Mouse (Mus musculus) G1E (cell line): Measurements from ENCODE around the gene Nmbr.

Source experiments
- CTCF ChIP-seq: IDR thresholded peaks from 2 replicates; pipeline ENCODE4 v1.5.1; 2012; ENCODE audit warnings: low read depth, low read length, inconsistent platforms, mixed read lengths
- GATA2 ChIP-seq: IDR thresholded peaks from 2 replicates; pipeline ENCODE4 v1.6.1; 2012; ENCODE audit warnings: low read depth, low read length, inconsistent platforms, borderline replicate concordance
- POLR2AphosphoS5 ChIP-seq: IDR thresholded peaks from 2 replicates; pipeline ENCODE4 v1.6.1; 2012; ENCODE audit warnings: low read depth, low read length, inconsistent platforms; ENCODE audit not compliant: insufficient replicate concordance

DNA sequence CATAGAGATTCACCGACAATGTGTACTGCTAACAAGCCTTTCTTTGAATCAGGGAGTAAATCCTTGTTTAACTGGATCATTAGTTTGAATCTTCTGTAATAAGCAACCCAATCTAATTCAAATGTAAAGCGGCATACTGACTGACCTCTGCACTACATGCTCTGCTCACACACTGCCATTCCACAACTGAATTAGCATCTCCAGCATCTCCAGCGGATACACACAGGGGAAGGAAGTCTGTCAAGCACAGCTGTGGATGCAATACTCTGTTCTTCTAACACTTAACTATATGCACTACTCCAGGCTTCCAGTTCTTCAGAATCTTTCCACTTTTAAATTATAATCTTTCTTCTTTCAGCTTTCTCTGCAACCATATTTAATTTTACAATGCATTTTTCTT is 15.0 kb upstream of the Nmbr start:
- TF ChIP-seq CTCF (no peak), GATA2 (no peak), POLR2AphosphoS5 (no peak)
